Comparison of ENCODE assay signal across 8 mouse cellular contexts in genomic region chr3:138743061-138743671, GRCm38 (mm10). TPM values are rescaled to one million over a fixed set of nuclear protein-coding genes. Genes with fewer than 3 reads are reported as not detected.
DNase-seq lines count a peak whose midpoint lies in the region; ATAC-seq and TF ChIP-seq lines count a peak whose summit lies in the region.

No protein-coding gene starts in this region.

- DNase-seq in CD4-positive, CD25-positive, alpha-beta regulatory T cell, adult 2 months (ENCODE audit: low read depth, low spot score): peak; percentile 75
- DNase-seq in kidney, postnatal 10 days: peak; percentile 76
- peak; percentile 57 for DNase-seq in liver, postnatal 0 days
- peak; percentile 61 for DNase-seq in thymus, adult 2 months

- H3K27ac ChIP-seq in bone marrow, adult 2 months (ENCODE audit: control insufficient read depth, insufficient read depth, low read depth, low read length, poor library complexity): peak overlapping the region; percentile 22; the same call in 1 of the 2 replicates
- peak overlapping the region; percentile 80 for H3K27ac ChIP-seq in embryonic facial prominence, embryonic 15.5 days (replicated peaks)
- peak overlapping the region; percentile 70; the same call in 1 of the 2 replicates for H3K27ac ChIP-seq in heart, embryonic 15.5 days
- peak overlapping the region; percentile 48; the same call in 1 of the 2 replicates for H3K27ac ChIP-seq in liver, postnatal 0 days (ENCODE audit: low read depth)
- peak overlapping the region; percentile 97 for H3K27ac ChIP-seq in neural tube, embryonic 13.5 days (replicated peaks)
- H3K27ac ChIP-seq in thymus, adult 2 months (ENCODE audit: control insufficient read depth, insufficient read depth, low read length): no peak overlapping the region

- WGBS in bone marrow, adult 2 months: under 1% methylated on average over 33 of the region's 33 CpGs
- under 1% methylated on average over 33 of the region's 33 CpGs for WGBS in embryonic facial prominence, embryonic 15.5 days
- under 1% methylated on average over 33 of the region's 33 CpGs for WGBS in heart, embryonic 15.5 days
- under 1% methylated on average over 33 of the region's 33 CpGs for WGBS in liver, postnatal 0 days (ENCODE audit: insufficient replicate concordance)
- under 1% methylated on average over 33 of the region's 33 CpGs for WGBS in neural tube, embryonic 13.5 days
- 2% methylated on average over 33 of the region's 33 CpGs for WGBS in thymus, adult 2 months

- no peaks in the 10 kb centered on the region for H3K36me3 ChIP-seq in embryonic facial prominence, embryonic 15.5 days
- H3K36me3 ChIP-seq in heart, embryonic 15.5 days: no peaks in the 10 kb centered on the region
- H3K36me3 ChIP-seq in liver, postnatal 0 days (replicated peaks; ENCODE audit: insufficient read depth, low read length): no peaks in the 10 kb centered on the region
- no peaks in the 10 kb centered on the region for H3K36me3 ChIP-seq in neural tube, embryonic 13.5 days
- H3K36me3 ChIP-seq in thymus, adult 2 months (ENCODE audit: control insufficient read depth, insufficient read depth, low read length): no peaks in the 10 kb centered on the region

- H3K9ac ChIP-seq in embryonic facial prominence, embryonic 15.5 days: peak overlapping the region; percentile 50
- peak overlapping the region; percentile 78 for H3K9ac ChIP-seq in heart, embryonic 15.5 days
- peak overlapping the region; percentile 60; the same call in 1 of the 2 replicates for H3K9ac ChIP-seq in liver, postnatal 0 days (replicated peaks)
- peak overlapping the region; percentile 94 for H3K9ac ChIP-seq in neural tube, embryonic 13.5 days

- peak overlapping the region; percentile 81 for H3K4me3 ChIP-seq in bone marrow, adult 2 months (replicated peaks; ENCODE audit: control insufficient read depth, low read depth, low read length)
- H3K4me3 ChIP-seq in embryonic facial prominence, embryonic 15.5 days (replicated peaks): peak overlapping the region; percentile 85
- H3K4me3 ChIP-seq in heart, embryonic 15.5 days: peak overlapping the region; percentile 92
- peak overlapping the region; percentile 72 for H3K4me3 ChIP-seq in liver, postnatal 0 days (ENCODE audit: low read depth, low read length)
- peak overlapping the region; percentile 92 for H3K4me3 ChIP-seq in neural tube, embryonic 13.5 days
- peak overlapping the region; percentile 66 for H3K4me3 ChIP-seq in thymus, adult 2 months (ENCODE audit: control insufficient read depth, insufficient read depth, low read length)

- TF ChIP-seq EP300 in liver, postnatal 0 days (IDR thresholded peaks at IDR 0.05; ENCODE audit: low read depth): no peak

- peak; percentile 77 for ATAC-seq in embryonic facial prominence, embryonic 15.5 days (ENCODE audit: insufficient number of reproducible peaks, low FRiP score, low TSS enrichment, low read depth)
- peak; percentile 62 for ATAC-seq in heart, embryonic 15.5 days (replicated peaks; ENCODE audit: insufficient number of reproducible peaks, insufficient read depth, low FRiP score, low read depth)
- peak; percentile 63 for ATAC-seq in liver, postnatal 0 days
- ATAC-seq in neural tube, embryonic 13.5 days (ENCODE audit: low read depth): peak; percentile 87

- peak overlapping the region; percentile 93 for H3K4me2 ChIP-seq in embryonic facial prominence, embryonic 15.5 days (replicated peaks)
- H3K4me2 ChIP-seq in heart, embryonic 15.5 days: peak overlapping the region; percentile 99
- peak overlapping the region; percentile 98 for H3K4me2 ChIP-seq in liver, postnatal 0 days (ENCODE audit: low read depth, low read length)
- peak overlapping the region; percentile 80 for H3K4me2 ChIP-seq in neural tube, embryonic 13.5 days

- TF ChIP-seq POLR2A in bone marrow, adult 2 months (IDR thresholded peaks at IDR 0.05; ENCODE audit: borderline replicate concordance, control insufficient read depth, low read depth, low read length): no peak
- TF ChIP-seq POLR2A in thymus, adult 2 months (IDR thresholded peaks at IDR 0.05; ENCODE audit: control insufficient read depth, extremely low read depth, insufficient read depth, low read length, poor library complexity): no peak

- H3K9me3 ChIP-seq in embryonic facial prominence, embryonic 15.5 days (replicated peaks): no peaks in the 10 kb centered on the region
- H3K9me3 ChIP-seq in heart, embryonic 15.5 days (replicated peaks): no peaks in the 10 kb centered on the region
- H3K9me3 ChIP-seq in liver, postnatal 0 days (ENCODE audit: low read length): no peaks in the 10 kb centered on the region
- no peaks in the 10 kb centered on the region for H3K9me3 ChIP-seq in neural tube, embryonic 13.5 days

- H3K27me3 ChIP-seq in embryonic facial prominence, embryonic 15.5 days: peaks cover 6% of the 10 kb centered on the region; the same call in 1 of the 2 replicates
- 0 out of 2 replicates have a peak, but pooled peaks cover 7% of the 10 kb centered on the region for H3K27me3 ChIP-seq in heart, embryonic 15.5 days
- H3K27me3 ChIP-seq in liver, postnatal 0 days (ENCODE audit: insufficient read depth, low read length): peaks cover 13% of the 10 kb centered on the region
- H3K27me3 ChIP-seq in neural tube, embryonic 13.5 days: no peaks in the 10 kb centered on the region
- no peaks in the 10 kb centered on the region for H3K27me3 ChIP-seq in thymus, adult 2 months (ENCODE audit: control insufficient read depth, insufficient read depth, low read length)

- peaks cover 3% of the 10 kb centered on the region for H3K4me1 ChIP-seq in bone marrow, adult 2 months (ENCODE audit: control insufficient read depth, insufficient read depth, low read length)
- H3K4me1 ChIP-seq in embryonic facial prominence, embryonic 15.5 days: peaks cover 31% of the 10 kb centered on the region
- peaks cover 27% of the 10 kb centered on the region for H3K4me1 ChIP-seq in heart, embryonic 15.5 days (replicated peaks)
- peaks cover 8% of the 10 kb centered on the region for H3K4me1 ChIP-seq in liver, postnatal 0 days (ENCODE audit: insufficient read depth)
- H3K4me1 ChIP-seq in neural tube, embryonic 13.5 days (replicated peaks): peaks cover 48% of the 10 kb centered on the region
- H3K4me1 ChIP-seq in thymus, adult 2 months (replicated peaks; ENCODE audit: control insufficient read depth, insufficient read depth, low read length): peaks cover 19% of the 10 kb centered on the region

- TF ChIP-seq CTCF in bone marrow, adult 2 months (IDR thresholded peaks at IDR 0.05; ENCODE audit: control insufficient read depth, insufficient read depth, low read length): no peak
- no peak for TF ChIP-seq CTCF in liver, postnatal 0 days (IDR thresholded peaks at IDR 0.05; ENCODE audit: low read depth)
- peak; percentile 12; the same call in 1 of the 2 replicates for TF ChIP-seq CTCF in thymus, adult 2 months (IDR thresholded peaks at IDR 0.05; ENCODE audit: borderline replicate concordance, control insufficient read depth, extremely low read depth, insufficient read depth, low read length, poor library complexity)

RNA-seq across cellular contexts. Expression of gene Tspan5, which starts 1.2 kb away (rescaled TPM):
- polyA plus RNA-seq in bone marrow, adult 2 months (2011; ENCODE audit: insufficient read depth, insufficient read length, low replicate concordance, missing spikeins): 4.0 and 8.3 TPM in 2 replicates
- 42.7 and 43.2 TPM in 2 replicates for polyA plus RNA-seq in embryonic facial prominence, embryonic 15.5 days (2015; fragmentation: Nextera tagmentation; extraction: Ambion mirVana)
- 14.7 and 18.9 TPM in 2 replicates for polyA plus RNA-seq in heart, embryonic 15.5 days (2015; fragmentation: Nextera tagmentation; extraction: Ambion mirVana)
- polyA plus RNA-seq in liver, postnatal 0 days (2015; fragmentation: Nextera tagmentation; extraction: Ambion mirVana): 1.6 and 1.7 TPM in 2 replicates
- 101 and 102 TPM in 2 replicates for polyA plus RNA-seq in neural tube, embryonic 13.5 days (2015; fragmentation: Nextera tagmentation; extraction: Ambion mirVana)
- polyA plus RNA-seq in thymus, adult 2 months (2012; rRNA removed): 13.3 and 15.9 TPM in 2 replicates
